Mouse (Mus musculus) adrenal gland, postnatal 10 days (tissue): Measurements from ENCODE around the gene Grm7. TPM values are rescaled to one million over a fixed set of nuclear protein-coding genes. Genes with fewer than 3 reads are reported as not detected.

Experiments used
- DNase-seq: peaks from one replicate; pipeline ENCODE4 v3.0.0; 2021; ENCODE audit warnings: mixed read lengths
- total RNA-seq, 2 experiments: library from RNA; stranded (reverse); gene quantifications; 2 replicates each; pipeline ENCODE4 v1.2.3; 2021

Grm7 gene
- total RNA-seq, 2 experiments from 2014 or later = 0.90 to 1.5 TPM

DNA sequence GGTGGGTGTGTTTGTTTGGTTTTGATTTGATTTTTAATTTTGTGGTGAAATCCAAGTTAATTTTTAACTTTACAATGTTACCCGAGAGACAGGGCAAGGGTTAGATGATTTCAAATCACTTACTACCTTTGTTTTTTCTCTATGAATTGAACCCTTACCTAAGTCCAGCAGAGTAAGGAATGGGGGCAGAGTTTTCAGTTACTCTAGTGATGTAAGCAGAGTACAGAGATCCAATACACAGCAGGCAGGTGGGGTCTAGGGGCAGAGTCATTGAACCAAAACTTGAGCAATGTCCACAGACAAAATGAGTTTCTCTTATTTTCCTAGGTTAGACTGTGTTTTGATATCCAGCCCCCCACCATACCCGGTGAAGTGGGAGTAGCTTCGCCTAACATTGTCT lies 723.2 kb downstream of the Grm7 start:
- DNase-seq = no peak

GRCm38 (mm10) chr6:111369013-111369412 lies 723.6 kb downstream of the Grm7 start:
- no peak for DNase-seq

DNA sequence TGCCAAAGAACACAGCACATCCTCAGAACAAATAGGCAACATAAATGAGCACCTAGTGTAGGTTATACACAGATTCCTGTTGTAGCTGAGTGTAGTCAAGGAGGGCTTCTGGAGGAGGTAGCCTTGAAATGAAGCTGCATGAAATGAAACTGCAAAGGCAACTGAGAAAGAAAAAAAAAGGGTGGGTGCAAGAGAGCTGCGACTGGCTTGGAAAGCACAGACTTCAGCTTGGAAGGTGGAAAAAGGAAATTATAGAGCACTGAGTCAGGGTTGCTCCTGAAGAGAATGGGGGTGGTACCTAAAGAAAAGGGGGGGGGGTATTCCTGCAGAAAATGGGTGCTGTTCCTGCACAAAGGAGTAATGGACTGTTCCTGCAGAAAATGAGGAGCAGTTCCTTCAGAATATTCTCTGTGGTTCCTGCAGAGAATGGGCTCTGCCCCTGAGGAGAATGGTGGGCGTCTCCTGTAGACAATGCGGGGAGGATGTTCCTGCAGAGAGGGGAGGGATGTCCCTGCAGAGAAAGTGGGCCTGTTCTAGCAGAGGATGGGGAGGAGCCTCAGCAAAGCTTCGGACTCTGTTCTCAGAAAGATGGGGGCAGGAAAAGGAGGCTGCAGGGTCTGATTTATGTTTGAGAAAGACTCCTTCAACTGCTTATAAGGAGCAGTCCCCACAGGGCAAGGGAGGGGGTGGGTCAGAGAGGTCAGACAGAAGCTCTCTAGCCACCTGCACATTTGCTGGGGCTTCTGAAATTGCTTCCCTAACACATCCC lies 726.4 kb downstream of the Grm7 start:
- no peak for DNase-seq

DNA sequence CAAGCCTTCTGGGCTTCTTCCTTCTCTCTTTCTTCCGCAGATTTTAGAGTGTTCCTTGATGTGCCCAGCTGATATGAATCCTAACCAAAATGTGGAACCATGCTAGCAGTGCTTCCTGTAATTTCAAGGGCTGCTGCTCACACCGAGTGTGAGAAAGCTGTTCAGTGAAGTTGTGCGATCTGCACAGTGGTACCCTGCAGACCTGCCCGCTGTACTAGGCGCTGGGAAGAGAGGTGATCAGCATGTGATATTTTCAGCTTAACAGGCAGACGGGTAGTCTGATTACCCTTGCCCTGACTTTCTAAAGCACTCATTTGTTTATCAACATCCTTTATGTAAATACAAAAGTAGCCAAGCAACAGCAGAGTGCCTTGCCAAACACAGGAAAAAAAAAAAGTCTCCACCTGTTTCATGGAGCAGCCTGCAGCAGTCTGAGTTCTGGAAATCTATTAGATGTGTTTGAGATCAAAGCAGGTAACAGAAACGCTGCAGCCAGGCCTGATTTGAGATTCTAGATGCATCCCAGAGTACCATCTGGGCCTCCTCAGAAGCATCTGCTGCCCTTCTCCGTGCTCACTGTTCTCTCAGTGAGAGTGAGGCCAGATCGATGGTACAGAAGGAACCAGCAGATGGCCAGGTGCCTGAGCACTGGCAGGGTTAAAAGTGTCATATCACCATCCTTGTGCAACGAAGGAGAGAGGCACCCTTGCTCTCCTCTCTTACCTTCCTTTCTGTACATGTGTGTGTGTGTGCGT lies 727.4 kb downstream of the Grm7 start:
- no peak for DNase-seq

- no peak for DNase-seq
These were observed 735.3 kb downstream of the Grm7 start for GRCm38 (mm10) chr6:111380710-111381109.

GRCm38 (mm10) chr6:111408750-111409149 lies 763.4 kb downstream of the Grm7 start:
- no peak for DNase-seq

DNA sequence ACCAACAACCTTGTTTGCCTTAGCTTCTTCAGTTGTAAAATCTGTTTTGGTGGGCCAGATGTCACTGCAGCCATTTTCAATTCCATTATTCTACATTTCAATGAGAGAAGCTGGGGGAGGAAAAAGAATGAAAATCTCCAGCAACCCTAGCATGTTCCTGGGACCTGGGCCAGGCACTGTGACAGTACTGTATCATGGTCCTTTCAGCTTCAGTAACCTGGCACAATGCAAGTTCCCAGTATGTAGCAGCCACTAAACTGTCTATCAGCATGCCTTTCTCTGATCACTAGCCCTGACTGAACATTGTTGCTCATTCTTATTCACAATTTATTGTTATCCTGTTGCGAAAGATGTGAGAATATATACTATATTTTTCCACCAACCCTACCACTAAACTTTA lies 779.4 kb downstream of the Grm7 start:
- no peak for DNase-seq

- no peak for DNase-seq
These were observed 800.8 kb downstream of the Grm7 start for GRCm38 (mm10) chr6:111446228-111446627.

GRCm38 (mm10) chr6:111447851-111448250 lies 802.5 kb downstream of the Grm7 start:
- DNase-seq = no peak

DNA sequence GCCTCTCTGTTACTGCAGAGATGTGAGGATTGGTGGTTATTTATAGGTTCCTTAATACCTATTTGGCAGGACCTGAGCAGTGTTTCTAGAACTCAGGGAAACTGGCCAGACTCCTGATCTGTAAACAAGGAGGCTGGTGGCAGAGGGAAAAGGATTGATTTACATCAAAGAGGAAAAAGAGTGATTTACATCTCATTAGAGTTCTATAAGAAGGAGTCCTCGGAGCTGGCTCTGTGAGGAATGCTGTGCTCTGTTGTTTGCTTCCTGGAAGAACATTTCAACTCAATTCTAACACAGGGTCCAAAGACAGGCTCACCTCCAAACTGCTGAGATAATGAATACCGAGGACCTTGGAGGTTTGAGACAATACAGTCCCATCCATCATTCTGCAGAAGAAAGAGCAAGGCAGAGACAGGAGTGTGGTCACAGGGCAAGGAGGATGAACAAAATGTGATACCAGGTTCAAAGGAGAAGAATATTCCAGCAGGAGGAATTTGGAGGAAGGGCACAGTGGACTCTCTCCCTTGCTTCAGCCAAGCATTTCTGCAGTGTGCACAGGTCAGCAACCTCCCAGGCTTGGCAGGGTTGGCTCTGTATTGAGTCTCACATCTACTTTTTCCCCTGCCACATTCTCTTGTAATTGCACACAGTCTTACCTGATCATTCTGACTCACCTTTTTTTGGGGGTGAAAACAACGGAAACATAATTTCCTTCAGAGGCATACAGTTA lies 803.8 kb downstream of the Grm7 start:
- DNase-seq = peak; percentile 3

DNA sequence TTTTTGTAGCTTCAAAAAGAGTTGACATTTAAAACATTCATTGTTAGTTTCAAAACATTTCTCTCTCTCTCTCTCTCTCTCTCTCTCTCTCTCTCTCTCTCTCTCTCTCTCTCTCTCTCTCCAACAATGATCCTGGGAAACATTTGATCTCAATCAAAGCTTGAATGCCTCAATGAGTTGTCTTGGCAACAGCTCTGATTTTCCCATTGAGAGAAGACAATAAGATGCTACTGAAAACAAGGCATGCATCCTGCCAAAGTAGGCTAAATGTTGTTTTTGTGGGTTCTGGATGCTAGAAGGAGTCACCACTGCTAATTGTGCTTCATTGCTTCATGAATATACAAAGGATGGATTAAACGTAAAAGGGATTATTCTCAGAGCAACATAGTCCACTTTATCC lies 836.5 kb downstream of the Grm7 start:
- no peak for DNase-seq

- no peak for DNase-seq
These were observed 840.7 kb downstream of the Grm7 start for GRCm38 (mm10) chr6:111486081-111486480.

GRCm38 (mm10) chr6:111487556-111487955 lies 842.2 kb downstream of the Grm7 start:
- no peak for DNase-seq

GRCm38 (mm10) chr6:111492166-111492565 lies 846.8 kb downstream of the Grm7 start:
- no peak for DNase-seq

- DNase-seq = no peak
These were observed 854.2 kb downstream of the Grm7 start for GRCm38 (mm10) chr6:111499542-111499941.

DNA sequence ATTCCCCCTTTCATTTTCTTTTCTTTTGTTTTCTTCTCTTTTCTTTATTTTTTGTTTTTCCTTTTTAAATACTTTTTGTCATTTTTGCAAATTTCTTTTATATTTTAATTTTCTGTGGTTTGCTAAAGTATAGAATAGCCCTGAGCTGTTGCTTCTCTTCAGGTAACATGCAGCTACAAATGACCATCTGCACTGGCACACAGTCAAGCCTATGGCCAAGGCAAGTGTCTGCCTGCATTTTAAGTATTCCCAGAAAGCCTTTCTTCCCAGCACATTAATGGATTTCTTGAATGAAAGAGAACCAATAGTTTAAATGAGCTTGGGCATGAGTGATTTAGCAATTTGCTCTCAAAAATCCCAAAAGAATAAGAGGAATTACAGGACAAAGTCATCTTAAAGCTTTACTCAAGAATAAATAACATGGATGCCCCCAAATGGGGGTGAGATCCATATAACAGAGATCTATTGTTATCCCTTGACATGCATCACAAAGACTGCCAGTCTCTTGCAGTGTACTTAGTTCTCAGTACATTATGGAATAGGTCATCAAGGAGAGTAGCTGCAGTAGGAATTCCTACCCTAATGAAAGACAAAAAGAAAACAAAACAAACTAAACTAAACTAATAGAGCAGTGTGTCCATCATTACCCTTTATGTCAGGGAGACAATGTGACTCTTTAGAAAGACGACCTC lies 865.5 kb downstream of the Grm7 start:
- no peak for DNase-seq

GRCm38 (mm10) chr6:111512359-111512758 lies 867.0 kb downstream of the Grm7 start:
- no peak for DNase-seq

- DNase-seq = no peak
These were observed 875.8 kb downstream of the Grm7 start for GRCm38 (mm10) chr6:111521229-111521628.

GRCm38 (mm10) chr6:111522122-111522521 lies 876.7 kb downstream of the Grm7 start:
- no peak for DNase-seq

- DNase-seq = peak; percentile 17
These were observed 884.6 kb downstream of the Grm7 start for GRCm38 (mm10) chr6:111529985-111530384.

- DNase-seq = no peak
These were observed 913.2 kb downstream of the Grm7 start for GRCm38 (mm10) chr6:111558588-111558987.

- DNase-seq = no peak
These were observed 914.1 kb downstream of the Grm7 start for GRCm38 (mm10) chr6:111559459-111559858.
